Mouse (Mus musculus) olfactory bulb, adult 2 months (tissue): ENCODE results near the gene Eif2ak1.

Source experiments
- CTCF ChIP-seq: fragments of 200-500 bp; IDR thresholded peaks from 2 replicates; pipeline ENCODE4 v1.5.1; 2012; ENCODE audit warnings: low read depth, mild to moderate bottlenecking, low read length, moderate library complexity; ENCODE audit not compliant: insufficient read depth
- POLR2A ChIP-seq: fragments of 200-500 bp; IDR thresholded peaks from 2 replicates; pipeline ENCODE4 v1.6.1; 2012; ENCODE audit warnings: mild to moderate bottlenecking, low read depth, low read length, moderate library complexity; ENCODE audit not compliant: insufficient read depth

DNA sequence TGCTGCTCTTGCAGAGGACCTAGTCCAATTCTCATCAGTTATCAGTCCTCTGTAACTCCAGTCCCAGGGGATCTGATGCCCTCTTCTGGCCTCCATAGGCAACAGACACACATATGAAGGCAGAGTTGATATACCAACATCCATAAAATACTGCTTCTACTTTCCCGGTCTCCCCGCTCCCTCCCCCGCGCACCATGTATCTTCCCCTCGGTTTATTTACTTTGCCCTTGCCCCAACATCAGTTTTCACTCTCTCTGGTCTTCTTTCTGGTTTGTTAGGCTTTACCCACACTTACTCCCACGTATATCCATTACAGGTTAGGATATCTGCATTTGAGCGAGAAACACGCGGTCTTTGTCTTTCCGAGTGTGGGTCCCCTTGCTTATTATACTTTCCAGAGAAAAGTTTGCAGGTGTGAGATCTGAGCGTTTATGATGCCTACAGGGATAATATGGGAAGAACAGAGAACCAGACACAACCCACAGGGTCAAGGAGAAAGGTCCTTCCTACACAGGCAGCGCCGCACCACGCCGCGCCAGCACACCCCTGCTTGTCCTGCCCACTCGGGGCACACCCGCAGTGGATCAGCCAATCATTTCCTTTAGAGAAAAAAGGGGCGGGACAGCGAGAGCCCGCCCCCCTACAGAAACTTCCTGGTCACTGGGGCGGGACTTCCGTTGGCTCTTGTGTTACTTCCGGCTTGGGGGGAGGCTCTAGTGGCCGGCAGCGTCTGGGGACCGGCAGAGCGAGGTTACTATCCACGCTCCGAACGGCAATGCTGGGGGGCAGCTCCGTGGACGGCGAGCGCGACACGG lies at the start of gene Eif2ak1:
- TF ChIP-seq POLR2A = peak; percentile 78
- no peak for TF ChIP-seq CTCF
